Mouse (Mus musculus): ENCODE data around the gene Scgb2b17.
"Not testable (repeated sequence)": the region's sequence is repeated elsewhere in the genome, so short reads cannot be mapped to it uniquely, and the experiment has no call there.

Scgb2b17 gene

GRCm38 (mm10) chr7:33056461-33056860 lies at the start of gene Scgb2b17:
Gene Scgb2b17 (minus strand): TSS chr7:33056561.
- not testable (repeated sequence) for DNase-seq (ENCODE audit: extremely low read depth, low read depth)

GRCm38 (mm10) chr7:33063149-33063548 lies 6.8 kb upstream of the Scgb2b17 start, which contains the start of gene Scgb1b17:
Gene Scgb1b17 (plus strand): TSS chr7:33063449.
- DNase-seq (ENCODE audit: extremely low read depth, low read depth) = not testable (repeated sequence)

Data from MEL-GATA-1-ER (cell line).